Mouse (Mus musculus): Measurements from ENCODE around the gene Gm10801. TPM values are rescaled to one million over a fixed set of nuclear protein-coding genes. Genes with fewer than 3 reads are reported as not detected.

The Gm10801 gene
- total RNA-seq (2023) = not detected

GRCm38 (mm10) chr2:98661937-98662336, at the start of gene Gm10801:
Gene Gm10801, plus strand, starts transcription at chr2:98662237.

DNA sequence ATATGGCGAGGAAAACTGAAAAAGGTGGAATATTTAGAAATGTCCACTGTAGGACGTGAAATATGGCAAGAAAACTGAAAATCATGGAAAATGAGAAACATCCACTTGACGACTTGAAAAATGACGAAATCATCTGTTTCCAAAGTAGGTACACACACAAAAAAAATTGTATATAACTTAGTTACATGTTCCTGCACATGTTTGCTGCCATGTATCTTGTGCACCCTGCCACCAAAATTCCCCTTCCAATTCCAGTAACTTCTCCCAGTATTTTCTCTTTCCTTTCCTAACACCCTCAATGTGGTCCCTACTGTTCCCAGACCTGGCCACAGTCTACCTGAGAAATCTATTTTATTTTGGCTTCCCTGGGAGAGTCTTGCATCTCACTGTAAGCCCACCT, 5.2 kb downstream of the Gm10801 start, which contains the start of gene Gm10800:
Gm10800 (minus strand) TSS at position 101 of the 400 bp plus-strand sequence.

Other genes starting within 250 kb of the Gm10801 start
- 1 to 10 TPM; 1.2 to 2.9 TPM for gene Gm10800, start 5.1 kb downstream of the Gm10801 start, total RNA-seq (2023)

Data from T-cell, adult 66 days (primary cell).